Mouse (Mus musculus): ENCODE measurements around the gene Vmn2r68. TPM values are rescaled to one million over a fixed set of nuclear protein-coding genes. Genes with fewer than 3 reads are reported as not detected.

Vmn2r68 gene
- polyA plus RNA-seq (2015; fragmentation: Nextera tagmentation; extraction: Ambion mirVana) = not detected in 2 replicates

DNA sequence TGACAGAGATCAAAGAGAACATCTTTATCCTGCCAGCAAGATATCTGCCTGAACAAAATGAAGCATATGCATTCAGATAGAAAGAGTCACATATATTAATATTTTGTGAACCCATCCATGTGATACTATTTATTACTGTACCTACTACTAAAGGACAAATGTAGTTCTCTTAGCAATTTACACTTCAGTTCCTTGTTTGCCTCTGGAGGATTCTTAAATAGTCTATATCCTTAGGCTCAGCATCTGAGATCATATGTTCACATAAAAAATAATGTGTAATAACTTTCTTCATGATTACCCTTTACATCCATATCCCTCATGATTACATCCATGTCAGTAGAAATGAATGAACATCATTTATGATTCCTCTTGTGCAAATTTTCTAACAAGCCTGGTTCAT lies at the start of gene Vmn2r68:
Gene Vmn2r68, minus strand, starts transcription at position 101 of the 400 bp plus-strand sequence.
- no peak within 1 kb of the TSS for H3K4me2 ChIP-seq (ENCODE audit: low read depth, low read length)
- no peak within 1 kb of the TSS for H3K27ac ChIP-seq (ENCODE audit: low read length)
- ATAC-seq = no peak
- no peaks in the 10 kb centered on the region for H3K4me1 ChIP-seq (ENCODE audit: control insufficient read depth, insufficient read depth, low read length)
- H3K36me3 ChIP-seq (ENCODE audit: control insufficient read depth, insufficient read depth, low read length) = no peaks in the 10 kb centered on the region
- H3K4me3 ChIP-seq (ENCODE audit: low read length) = no peak within 1 kb of the TSS
- H3K9ac ChIP-seq (ENCODE audit: low read depth, low read length) = no peak within 1 kb of the TSS
- H3K9me3 ChIP-seq (ENCODE audit: control insufficient read depth, low read length) = no peaks in the 10 kb centered on the region
- no peaks in the 10 kb centered on the region for H3K27me3 ChIP-seq (replicated peaks; ENCODE audit: control insufficient read depth, insufficient read depth, low read length)

Other genes starting within 250 kb of the Vmn2r68 start
- gene Vmn2r66, start 225.5 kb downstream of the Vmn2r68 start, polyA plus RNA-seq (2015; fragmentation: Nextera tagmentation; extraction: Ambion mirVana) = not detected in 2 replicates
- not detected in 2 replicates for gene Vmn2r67, start 81.8 kb downstream of the Vmn2r68 start, polyA plus RNA-seq (2015; fragmentation: Nextera tagmentation; extraction: Ambion mirVana)
- gene Vmn2r69, start 178.1 kb upstream of the Vmn2r68 start, polyA plus RNA-seq (2015; fragmentation: Nextera tagmentation; extraction: Ambion mirVana) = not detected in 2 replicates